Mouse (Mus musculus): ENCODE results near the gene Trp53bp1. TPM values are rescaled to one million over a fixed set of nuclear protein-coding genes. Genes with fewer than 3 reads are reported as not detected.

The Trp53bp1 gene
- 207 and 211 TPM in 2 replicates for polyA plus RNA-seq (2016; fragmentation: Nextera tagmentation; extraction: Ambion mirVana)

DNA sequence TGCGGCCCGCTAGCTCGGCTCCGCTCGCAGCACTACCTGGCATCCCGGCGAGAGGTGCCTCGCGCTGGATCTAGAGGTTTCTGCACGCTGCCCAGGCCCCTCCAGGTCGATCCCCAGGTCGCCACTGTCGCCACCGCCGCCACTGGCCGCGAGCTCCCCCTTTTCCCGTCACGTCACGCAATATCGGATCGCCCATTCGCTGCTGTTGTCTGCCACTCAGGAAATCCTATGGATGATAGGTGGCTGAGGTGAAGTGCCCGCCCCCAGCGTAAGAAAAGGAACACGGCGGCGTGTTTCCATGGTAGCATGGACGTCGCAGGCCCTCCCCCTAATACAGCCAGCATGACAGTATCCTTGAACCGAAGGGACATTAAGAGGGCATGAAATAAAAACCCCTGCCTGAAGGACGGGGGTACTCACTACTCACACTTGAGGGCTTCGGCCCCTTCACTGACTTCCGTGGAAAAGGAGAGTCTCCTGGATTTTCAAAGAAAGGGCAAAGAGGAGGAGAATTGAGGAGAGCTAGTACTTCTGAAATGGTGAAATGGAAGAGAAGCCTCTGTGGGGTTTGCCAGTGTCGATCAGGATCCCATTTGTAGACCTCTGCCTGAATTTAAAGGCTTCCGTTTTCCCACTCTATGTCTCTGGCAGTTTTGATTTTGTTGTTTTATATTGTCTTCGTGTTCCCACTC is at the start of gene Trp53bp1:
TSS of gene Trp53bp1 (minus strand) at position 172 of the 692 bp plus-strand sequence.
- H3K9me3 ChIP-seq (replicated peaks) = no peaks in the 10 kb centered on the region
- H3K4me1 ChIP-seq = peaks cover 37% of the 10 kb centered on the region
- H3K4me2 ChIP-seq (replicated peaks) = peak within 1 kb of the TSS; percentile 66
- WGBS = 1% methylated on average over 37 of the region's 37 CpGs
- peaks cover 25% of the 10 kb centered on the region for H3K36me3 ChIP-seq
- ATAC-seq (ENCODE audit: low FRiP score) = peak; percentile 98
- peak within 1 kb of the TSS; percentile 82 for H3K4me3 ChIP-seq
- H3K27ac ChIP-seq = peak within 1 kb of the TSS; percentile 97
- peak within 1 kb of the TSS; percentile 91 for H3K9ac ChIP-seq
- H3K27me3 ChIP-seq = no peaks in the 10 kb centered on the region

DNA sequence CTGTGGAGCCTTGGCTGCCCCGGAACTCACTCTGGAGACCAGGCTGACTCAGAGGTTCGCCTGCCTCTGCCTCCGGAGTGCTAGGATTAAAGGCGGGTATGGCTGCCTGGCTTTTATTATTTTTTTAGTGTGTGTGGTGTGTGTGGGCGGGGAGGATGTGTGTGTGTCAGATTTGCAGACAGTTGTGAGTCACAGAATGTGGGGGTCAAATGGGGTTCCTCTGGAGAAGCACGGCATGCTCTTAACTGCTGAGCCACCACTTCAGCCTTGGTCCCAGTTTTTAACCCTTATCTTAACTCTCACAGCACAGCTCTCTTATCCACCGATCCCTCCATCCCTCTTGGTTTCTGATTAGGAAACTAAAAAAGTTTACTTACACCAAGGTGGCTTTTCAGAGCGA is 45.1 kb upstream of the Trp53bp1 start:
- WGBS = 75% methylated on average over 8 of the region's 8 CpGs

GRCm38 (mm10) chr2:121308997-121309416 is 37.8 kb upstream of the Trp53bp1 start:
- Histone ChIP-seq H3K36me3 (peaks cover 62% of the 10 kb centered on the region), H3K9me3 (replicated peaks) (no peaks in the 10 kb centered on the region), H3K4me2 (replicated peaks) (no peak overlapping the region), H3K27me3 (no peaks in the 10 kb centered on the region), H3K27ac (no peak overlapping the region), H3K4me3 (no peak overlapping the region), H3K9ac (no peak overlapping the region), H3K4me1 (0 out of 2 replicates have a peak, but pooled peaks cover 3% of the 10 kb centered on the region)
- WGBS = 42% methylated on average over 5 of the region's 5 CpGs
- no peak for ATAC-seq (ENCODE audit: low FRiP score)

More for the DNA sequence above, 45.1 kb upstream of the Trp53bp1 start:
- no peaks in the 10 kb centered on the region for H3K27me3 ChIP-seq
- no peak overlapping the region for H3K27ac ChIP-seq
- H3K9me3 ChIP-seq (replicated peaks) = no peaks in the 10 kb centered on the region
- peaks cover 32% of the 10 kb centered on the region for H3K36me3 ChIP-seq
- no peak overlapping the region for H3K9ac ChIP-seq
- no peaks in the 10 kb centered on the region for H3K4me1 ChIP-seq
- H3K4me3 ChIP-seq = no peak overlapping the region
- H3K4me2 ChIP-seq (replicated peaks) = no peak overlapping the region
- no peak for ATAC-seq (ENCODE audit: low FRiP score)

GRCm38 (mm10) chr2:121300036-121300435 is 28.8 kb upstream of the Trp53bp1 start:
- Histone ChIP-seq H3K9ac (no peak overlapping the region), H3K4me2 (replicated peaks) (no peak overlapping the region), H3K4me1 (peaks cover 33% of the 10 kb centered on the region), H3K27me3 (no peaks in the 10 kb centered on the region), H3K4me3 (no peak overlapping the region), H3K27ac (no peak overlapping the region), H3K36me3 (peaks cover 61% of the 10 kb centered on the region), H3K9me3 (replicated peaks) (no peaks in the 10 kb centered on the region)
- ATAC-seq (ENCODE audit: low FRiP score) = no peak
- 85% methylated on average over 10 of the region's 10 CpGs for whole genome bisulfite sequencing

GRCm38 (mm10) chr2:121299471-121299870 is 28.3 kb upstream of the Trp53bp1 start:
- H3K9me3 ChIP-seq (replicated peaks) = no peaks in the 10 kb centered on the region
- no peak overlapping the region for H3K27ac ChIP-seq
- H3K36me3 ChIP-seq = peaks cover 56% of the 10 kb centered on the region
- peaks cover 38% of the 10 kb centered on the region for H3K4me1 ChIP-seq
- WGBS = 86% methylated on average over 17 of the region's 17 CpGs
- no peak overlapping the region for H3K4me2 ChIP-seq (replicated peaks)
- ATAC-seq (ENCODE audit: low FRiP score) = no peak
- no peak overlapping the region for H3K9ac ChIP-seq
- no peaks in the 10 kb centered on the region for H3K27me3 ChIP-seq
- H3K4me3 ChIP-seq = no peak overlapping the region

- Histone ChIP-seq H3K9me3 (replicated peaks) (no peaks in the 10 kb centered on the region), H3K27ac (no peak overlapping the region), H3K4me2 (replicated peaks) (peak overlapping the region; percentile 86), H3K4me1 (peaks cover 48% of the 10 kb centered on the region), H3K4me3 (0 out of 2 replicates have a peak overlapping the region, but pooled peaks have one; percentile 46), H3K27me3 (no peaks in the 10 kb centered on the region), H3K36me3 (peaks cover 43% of the 10 kb centered on the region), H3K9ac (0 out of 2 replicates have a peak overlapping the region, but pooled peaks have one; percentile 18)
- no peak for ATAC-seq (ENCODE audit: low FRiP score)
- WGBS = 0% methylated on average over 7 of the region's 8 CpGs
Observed at GRCm38 (mm10) chr2:121298131-121298530, 26.9 kb upstream of the Trp53bp1 start.

GRCm38 (mm10) chr2:121297701-121298100 is 26.5 kb upstream of the Trp53bp1 start:
- Histone ChIP-seq H3K36me3 (peaks cover 39% of the 10 kb centered on the region), H3K9ac (peak overlapping the region; percentile 63), H3K4me3 (peak overlapping the region; percentile 46; the same call in 1 of the 2 replicates), H3K27me3 (no peaks in the 10 kb centered on the region), H3K9me3 (replicated peaks) (no peaks in the 10 kb centered on the region), H3K4me2 (replicated peaks) (peak overlapping the region; percentile 86), H3K4me1 (peaks cover 48% of the 10 kb centered on the region), H3K27ac (no peak overlapping the region)
- no peak for ATAC-seq (ENCODE audit: low FRiP score)
- WGBS = 10% methylated on average over 9 of the region's 9 CpGs

DNA sequence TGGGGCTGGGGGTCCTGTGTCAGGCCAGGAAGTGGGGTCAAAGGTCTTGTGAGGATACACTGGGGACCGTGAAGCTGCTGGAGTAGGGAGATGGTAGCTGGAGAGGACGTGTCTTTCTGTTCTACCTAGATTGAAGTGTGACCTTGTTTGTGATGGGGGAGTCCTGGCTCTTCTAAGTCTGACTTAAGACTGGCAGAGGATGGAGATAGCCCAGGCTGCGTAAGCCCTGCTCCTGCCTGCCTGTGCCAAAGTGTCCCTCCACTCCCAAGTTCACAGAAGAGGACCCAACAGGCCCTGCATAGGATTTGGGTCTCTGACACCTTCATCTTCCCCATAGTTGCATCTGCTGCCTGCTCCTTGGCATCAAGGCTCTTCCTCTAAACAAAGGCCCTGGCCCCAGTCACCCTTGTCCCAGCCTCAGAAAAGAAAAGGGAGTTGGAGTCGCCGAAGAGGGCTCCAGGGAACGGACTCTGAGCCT is 25.6 kb upstream of the Trp53bp1 start:
- Histone ChIP-seq H3K4me3 (peak overlapping the region; percentile 46), H3K27ac (peak overlapping the region; percentile 81), H3K9me3 (replicated peaks) (no peaks in the 10 kb centered on the region), H3K27me3 (no peaks in the 10 kb centered on the region), H3K36me3 (peaks cover 30% of the 10 kb centered on the region), H3K9ac (peak overlapping the region; percentile 63), H3K4me2 (replicated peaks) (peak overlapping the region; percentile 86), H3K4me1 (peaks cover 48% of the 10 kb centered on the region)
- no peak for ATAC-seq (ENCODE audit: low FRiP score)
- WGBS = 11% methylated on average over 6 of the region's 6 CpGs

DNA sequence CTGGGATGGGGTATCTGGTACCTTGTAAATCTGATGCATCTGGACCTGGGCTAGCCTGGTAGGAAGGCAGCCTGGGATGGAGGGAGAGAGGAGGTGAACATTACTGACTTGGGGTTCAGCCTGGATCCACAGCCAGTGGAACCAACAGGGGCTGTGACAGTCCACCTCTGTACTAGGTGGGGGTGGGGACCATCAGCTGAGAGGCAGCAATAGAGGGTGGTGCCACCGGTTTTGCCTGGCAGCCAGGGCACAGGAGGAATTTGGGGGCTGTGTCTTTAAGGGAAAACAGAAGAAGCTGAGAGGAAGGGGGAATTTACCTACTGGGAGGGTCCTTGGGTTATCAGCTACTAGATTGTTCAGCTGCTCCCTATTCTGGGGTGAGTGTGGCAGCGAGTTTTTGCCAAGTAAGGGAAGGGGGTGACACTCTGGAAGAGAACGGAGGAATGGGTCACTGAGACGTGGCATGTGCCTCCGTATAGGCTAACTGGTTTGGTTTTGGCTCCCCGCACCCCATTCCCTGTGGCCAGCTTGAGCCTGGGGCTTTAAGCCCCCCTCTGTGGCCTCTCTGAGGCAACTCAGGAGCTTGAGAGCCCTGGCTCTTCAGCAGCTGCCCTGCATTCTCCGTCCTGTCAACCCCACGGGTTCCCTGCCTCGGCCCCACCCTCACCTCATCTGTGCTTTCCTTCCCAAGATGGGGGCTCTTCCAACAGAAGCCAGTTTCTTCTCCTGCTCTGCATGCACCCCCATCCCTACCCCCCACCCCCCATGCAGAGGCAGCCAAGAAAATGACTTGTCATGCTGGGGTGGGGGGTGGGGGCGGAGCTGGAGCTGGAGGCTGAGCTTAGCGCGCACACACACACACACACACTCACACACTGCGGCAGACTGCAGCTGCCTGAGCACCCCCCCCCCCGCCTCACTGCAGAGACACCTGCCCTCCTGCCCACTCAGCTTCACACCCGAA is 24.7 kb upstream of the Trp53bp1 start:
- peak; percentile 42 for ATAC-seq (ENCODE audit: low FRiP score)
- Histone ChIP-seq H3K9me3 (replicated peaks) (no peaks in the 10 kb centered on the region), H3K36me3 (peaks cover 20% of the 10 kb centered on the region), H3K4me2 (replicated peaks) (peak overlapping the region; percentile 86), H3K9ac (peak overlapping the region; percentile 63), H3K27me3 (0 out of 2 replicates have a peak, but pooled peaks cover 2% of the 10 kb centered on the region), H3K4me1 (peaks cover 48% of the 10 kb centered on the region), H3K27ac (peak overlapping the region; percentile 81), H3K4me3 (peak overlapping the region; percentile 46)
- 2% methylated on average over 15 of the region's 15 CpGs for WGBS

DNA sequence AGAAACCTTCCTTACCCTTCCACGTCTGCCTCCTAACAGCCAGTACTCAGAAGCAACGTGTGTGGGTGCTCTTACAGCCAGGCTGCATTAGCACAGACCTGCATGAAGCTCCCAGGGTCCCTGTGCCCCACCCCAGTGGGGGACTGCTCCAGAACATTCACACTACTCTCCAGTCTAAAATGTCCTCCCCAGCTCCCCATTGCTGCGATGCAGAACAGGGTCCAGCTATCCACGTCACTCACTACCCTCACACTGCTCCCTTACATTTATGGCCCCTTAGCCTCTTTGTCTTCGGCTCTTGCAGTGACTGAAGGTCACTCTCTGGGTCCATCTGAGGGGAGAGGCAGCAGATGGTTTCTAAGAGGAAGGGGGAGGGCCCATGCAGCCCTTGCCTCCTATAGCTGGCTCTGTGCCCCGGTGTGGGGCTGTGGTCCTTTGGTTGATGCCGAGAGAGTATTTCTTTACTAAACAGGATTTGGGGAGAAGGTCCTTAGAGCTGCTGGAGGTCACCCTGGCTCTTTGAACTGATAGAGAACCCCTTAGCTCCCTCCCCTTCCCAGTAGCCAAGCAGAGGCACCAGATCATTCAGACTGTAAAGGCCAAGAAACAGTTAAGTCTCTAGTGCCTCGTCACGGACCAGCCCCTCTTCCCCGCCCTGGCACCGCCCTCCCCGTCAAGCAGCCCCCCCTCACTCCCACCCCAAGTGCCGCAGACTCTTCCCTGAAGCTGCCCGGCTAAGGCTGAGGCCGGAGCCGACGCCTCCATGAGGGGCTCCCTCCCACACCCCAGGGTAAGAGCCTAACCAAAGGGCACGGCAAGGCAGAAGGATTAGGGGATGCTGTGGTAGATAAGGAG is 23.8 kb upstream of the Trp53bp1 start:
- WGBS = under 1% methylated on average over 18 of the region's 18 CpGs
- H3K4me3 ChIP-seq = peak overlapping the region; percentile 46
- H3K4me1 ChIP-seq = peaks cover 56% of the 10 kb centered on the region
- peaks cover 11% of the 10 kb centered on the region for H3K36me3 ChIP-seq
- no peaks in the 10 kb centered on the region for H3K9me3 ChIP-seq (replicated peaks)
- 0 out of 2 replicates have a peak, but pooled peaks cover 6% of the 10 kb centered on the region for H3K27me3 ChIP-seq
- H3K27ac ChIP-seq = peak overlapping the region; percentile 81
- peak overlapping the region; percentile 63 for H3K9ac ChIP-seq
- H3K4me2 ChIP-seq (replicated peaks) = peak overlapping the region; percentile 86
- ATAC-seq (ENCODE audit: low FRiP score) = peak; percentile 78

GRCm38 (mm10) chr2:121294182-121294581 is 23.0 kb upstream of the Trp53bp1 start:
- Histone ChIP-seq H3K9ac (peak overlapping the region; percentile 23; the same call in 1 of the 2 replicates), H3K4me1 (peaks cover 59% of the 10 kb centered on the region), H3K9me3 (replicated peaks) (no peaks in the 10 kb centered on the region), H3K4me3 (peak overlapping the region; percentile 46; the same call in 1 of the 2 replicates), H3K27ac (peak overlapping the region; percentile 81), H3K36me3 (peaks cover 3% of the 10 kb centered on the region), H3K27me3 (0 out of 2 replicates have a peak, but pooled peaks cover 6% of the 10 kb centered on the region), H3K4me2 (replicated peaks) (peak overlapping the region; percentile 86)
- ATAC-seq (ENCODE audit: low FRiP score) = no peak
- 30% methylated on average over 4 of the region's 4 CpGs for WGBS
